Mouse (Mus musculus): ENCODE measurements at regions not wholly inside any gene's neighbourhood (a gene's known extent, or its start where the extent isn't known, plus 50 kb on each side); places are given as distances from the start of the nearest gene placed in this dataset.
A peak's percentile ranks its signal among the peaks of the same experiment; 100 is the strongest.

- DNase-seq = no peak
Observed at GRCm38 (mm10) chr11:85966207-85966606, 80.0 kb downstream of the Tbx4 start.

GRCm38 (mm10) chr11:85970287-85970686 lies 84.1 kb downstream of the Tbx4 start:
- DNase-seq = no peak

- peak; percentile 34 to 59 for DNase-seq
Observed at GRCm38 (mm10) chr11:85972385-85972784, 86.2 kb downstream of the Tbx4 start.

GRCm38 (mm10) chr11:85973736-85974135 lies 87.5 kb downstream of the Tbx4 start:
- DNase-seq = peak in 1 of 2 experiments; percentile 17

- no peak for DNase-seq
Observed at GRCm38 (mm10) chr11:85976693-85977434, 90.6 kb downstream of the Tbx4 start.

GRCm38 (mm10) chr11:85980388-85980787 lies 94.2 kb downstream of the Tbx4 start:
- DNase-seq = no peak

- DNase-seq = no peak
Observed at GRCm38 (mm10) chr11:85981561-85981960, 95.3 kb downstream of the Tbx4 start.

- DNase-seq = no peak
Observed at GRCm38 (mm10) chr11:85986338-85986737, 100.1 kb downstream of the Tbx4 start.

GRCm38 (mm10) chr11:85987181-85987580 lies 101.0 kb downstream of the Tbx4 start:
- DNase-seq = no peak

GRCm38 (mm10) chr11:85989536-85989935 lies 103.3 kb downstream of the Tbx4 start:
- no peak for DNase-seq

- DNase-seq = peak in 1 of 2 experiments; percentile 12
Observed at GRCm38 (mm10) chr11:85989940-85990493, 103.8 kb downstream of the Tbx4 start.

- DNase-seq = peak; percentile 16 to 17
Observed at GRCm38 (mm10) chr11:85995318-85996095, 109.3 kb downstream of the Tbx4 start.

GRCm38 (mm10) chr11:85996686-85997085 lies 110.5 kb downstream of the Tbx4 start:
- DNase-seq = no peak

GRCm38 (mm10) chr11:86003341-86003740 lies 117.1 kb downstream of the Tbx4 start:
- DNase-seq = no peak

- no peak for DNase-seq
Observed at GRCm38 (mm10) chr11:86005284-86005683, 119.1 kb downstream of the Tbx4 start.

GRCm38 (mm10) chr11:86005899-86006445 lies 119.8 kb downstream of the Tbx4 start:
- DNase-seq = no peak

GRCm38 (mm10) chr11:86006859-86007258 lies 120.6 kb downstream of the Tbx4 start:
- DNase-seq = no peak
